Mouse (Mus musculus): Measurements from ENCODE around the gene Vps13a. TPM values are rescaled to one million over a fixed set of nuclear protein-coding genes. Genes with fewer than 3 reads are reported as not detected.
"Not testable (repeated sequence)": the region's sequence is repeated elsewhere in the genome, so short reads cannot be mapped to it uniquely, and the experiment has no call there.

Vps13a gene
- total RNA-seq (2021), result 10 to 100 TPM; 26.8 to 28.7 TPM
- long read RNA-seq, experiment 1, result 0 reads
- long read RNA-seq, experiment 2, partial matches to known transcripts, result 3 of 4 reads
- long read RNA-seq, experiment 2, other reads (novel, unspliced or antisense), result 1 of 4 reads

GRCm38 (mm10) chr19:16780790-16781384 lies at the start of gene Vps13a:
Gene Vps13a (minus strand): TSS chr19:16780933.
- peak; percentile 71 to 81 for DNase-seq (ENCODE audit: low spot score in 2 of 2)

DNA sequence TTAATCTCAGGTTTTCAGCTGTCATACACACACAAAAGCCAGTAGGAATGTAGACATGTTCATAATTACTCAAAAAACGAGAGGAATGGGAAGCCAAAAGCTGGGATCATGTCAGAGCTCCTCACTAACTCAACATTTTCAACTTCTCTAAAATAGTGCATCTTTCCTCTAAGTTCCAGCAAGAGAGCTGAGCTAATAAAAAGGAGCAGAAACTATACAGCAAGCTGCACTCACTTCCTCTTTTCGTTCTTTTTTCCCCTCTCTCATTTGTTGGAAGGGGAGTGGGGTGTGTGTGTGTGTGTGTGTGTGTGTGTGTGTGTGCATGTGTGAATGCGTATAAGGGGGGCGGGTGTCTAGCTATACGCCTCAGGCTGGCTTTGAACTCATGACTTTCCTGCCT lies 46.9 kb upstream of the Vps13a start:
- DNase-seq (ENCODE audit: low spot score in 2 of 2), result no peak

- DNase-seq (ENCODE audit: low spot score in 2 of 2), result no peak
Observed at GRCm38 (mm10) chr19:16825228-16825627, 44.5 kb upstream of the Vps13a start.

- DNase-seq (ENCODE audit: low spot score in 2 of 2), result no peak
Observed at GRCm38 (mm10) chr19:16814848-16815247, 34.1 kb upstream of the Vps13a start.

- DNase-seq (ENCODE audit: low spot score in 2 of 2), result no peak
Observed at GRCm38 (mm10) chr19:16813306-16813705, 32.6 kb upstream of the Vps13a start.

- no peak for DNase-seq (ENCODE audit: low spot score in 2 of 2)
Observed at GRCm38 (mm10) chr19:16812072-16812608, 31.4 kb upstream of the Vps13a start.

GRCm38 (mm10) chr19:16805102-16805501 lies 24.4 kb upstream of the Vps13a start:
- no peak for DNase-seq (ENCODE audit: low spot score in 2 of 2)

- no peak for DNase-seq (ENCODE audit: low spot score in 2 of 2)
Observed at GRCm38 (mm10) chr19:16804578-16804977, 23.8 kb upstream of the Vps13a start.

DNA sequence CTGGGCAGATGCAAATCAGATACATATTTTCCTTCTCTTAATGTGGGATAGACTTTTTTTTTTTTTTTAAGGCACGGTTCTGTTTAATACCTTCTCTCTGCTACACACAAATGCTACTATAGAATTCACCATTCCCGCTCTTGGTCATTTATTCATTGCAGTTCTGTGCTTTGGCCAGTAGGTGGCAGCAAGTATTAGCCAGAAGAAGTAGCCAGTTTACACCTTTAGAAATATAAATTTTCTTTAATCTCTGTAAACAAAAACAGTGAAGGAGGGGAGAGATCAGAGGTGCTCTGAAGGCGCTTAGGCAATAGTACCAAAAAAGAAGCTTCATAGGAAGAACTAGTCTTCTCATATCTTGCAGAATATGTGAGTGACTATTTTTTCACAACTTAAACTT lies 22.0 kb upstream of the Vps13a start:
- no peak for DNase-seq (ENCODE audit: low spot score in 2 of 2)

- DNase-seq (ENCODE audit: low spot score in 2 of 2), result no peak
Observed at GRCm38 (mm10) chr19:16802123-16802522, 21.4 kb upstream of the Vps13a start.

DNA sequence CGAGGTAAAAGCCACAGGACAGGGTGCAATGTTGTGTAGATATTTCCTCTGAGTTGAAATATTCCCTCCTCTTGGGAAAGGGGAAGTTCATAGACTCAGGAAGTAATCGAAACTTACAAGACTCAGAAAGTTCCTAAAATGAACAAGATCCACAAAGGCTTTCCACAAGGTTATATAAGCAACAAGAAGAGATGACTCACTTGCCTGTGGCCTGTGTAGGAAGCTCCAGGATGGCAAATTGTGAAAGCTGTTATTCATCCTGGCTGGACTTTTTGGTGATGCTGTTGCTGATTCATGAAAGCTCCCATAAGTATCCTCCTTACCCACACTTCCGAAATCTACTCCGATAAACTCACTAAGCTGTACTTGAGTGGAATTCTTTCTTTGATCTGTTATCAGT lies 17.2 kb upstream of the Vps13a start:
- no peak for DNase-seq (ENCODE audit: low spot score in 2 of 2)

GRCm38 (mm10) chr19:16794486-16794885 lies 13.8 kb upstream of the Vps13a start:
- DNase-seq (ENCODE audit: low spot score in 2 of 2), result not testable (repeated sequence)

DNA sequence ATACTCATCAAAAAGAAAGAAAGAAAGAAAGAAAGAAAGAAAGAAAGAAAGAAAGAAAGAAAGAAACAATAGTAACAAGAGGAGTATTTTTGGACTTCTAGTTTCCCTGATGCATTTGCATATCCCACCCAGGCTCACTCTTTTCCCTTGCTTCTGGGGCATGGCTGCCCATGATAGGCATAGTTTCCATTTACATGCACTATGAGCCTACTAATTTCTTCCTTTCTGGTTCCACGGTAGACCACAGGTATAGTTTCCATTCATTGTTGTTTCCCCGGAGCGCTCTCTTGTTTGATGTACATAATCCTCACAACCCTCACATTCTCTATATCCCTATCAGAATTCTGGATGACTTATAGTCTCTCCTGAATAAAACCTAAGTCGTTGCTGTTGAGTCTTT lies 9.2 kb upstream of the Vps13a start:
- no peak for DNase-seq (ENCODE audit: low spot score in 2 of 2)

DNA sequence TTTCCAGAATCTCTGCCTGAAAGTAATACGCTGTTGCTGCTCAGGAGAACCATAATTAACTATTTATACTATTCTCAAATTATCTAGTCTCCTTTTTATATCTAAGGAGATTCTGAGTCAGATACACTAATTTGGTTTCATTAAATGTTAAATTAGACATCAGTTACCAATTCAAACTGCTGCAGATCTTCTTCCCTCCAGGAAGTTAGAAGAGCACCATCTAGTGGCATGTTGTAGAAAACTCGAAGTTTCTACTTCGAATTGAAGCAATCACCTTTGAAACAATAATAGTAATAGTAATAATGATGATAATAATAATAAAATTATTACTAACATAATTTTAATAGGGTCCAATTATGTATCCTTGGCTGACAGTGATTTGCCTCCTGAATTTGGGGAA lies 4.1 kb upstream of the Vps13a start:
- DNase-seq (ENCODE audit: low spot score in 2 of 2), result no peak

DNA sequence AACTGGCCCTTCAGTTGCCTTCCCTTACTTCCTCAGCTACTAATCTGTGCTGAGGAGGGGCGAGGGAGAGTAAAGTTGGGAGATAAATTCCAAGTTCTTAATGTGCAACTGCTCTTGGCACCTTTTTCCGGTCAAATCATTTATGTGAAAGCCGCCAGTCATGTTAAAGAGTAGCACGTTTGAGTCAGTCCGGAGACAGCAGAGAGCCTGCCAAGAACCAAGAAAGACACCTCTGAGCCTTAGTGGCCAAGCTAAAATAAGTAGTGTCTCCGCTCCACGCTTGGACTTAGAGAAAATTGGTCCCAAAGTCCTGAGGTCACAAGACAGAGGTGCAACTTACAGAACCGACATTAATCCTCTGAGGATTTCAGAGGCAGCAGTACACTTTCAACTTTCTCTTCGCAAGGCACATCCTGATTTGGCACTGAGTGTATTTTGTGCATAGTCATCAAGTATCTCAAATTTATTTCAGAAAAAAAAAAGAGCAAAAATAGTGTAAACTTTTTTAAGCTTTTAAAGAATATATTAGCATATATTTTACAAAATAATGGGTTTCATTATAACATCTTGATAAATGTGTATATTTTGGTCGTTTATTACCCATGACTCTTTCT lies 780 bp upstream of the Vps13a start:
- DNase-seq (ENCODE audit: low spot score in 2 of 2), result no peak

DNA sequence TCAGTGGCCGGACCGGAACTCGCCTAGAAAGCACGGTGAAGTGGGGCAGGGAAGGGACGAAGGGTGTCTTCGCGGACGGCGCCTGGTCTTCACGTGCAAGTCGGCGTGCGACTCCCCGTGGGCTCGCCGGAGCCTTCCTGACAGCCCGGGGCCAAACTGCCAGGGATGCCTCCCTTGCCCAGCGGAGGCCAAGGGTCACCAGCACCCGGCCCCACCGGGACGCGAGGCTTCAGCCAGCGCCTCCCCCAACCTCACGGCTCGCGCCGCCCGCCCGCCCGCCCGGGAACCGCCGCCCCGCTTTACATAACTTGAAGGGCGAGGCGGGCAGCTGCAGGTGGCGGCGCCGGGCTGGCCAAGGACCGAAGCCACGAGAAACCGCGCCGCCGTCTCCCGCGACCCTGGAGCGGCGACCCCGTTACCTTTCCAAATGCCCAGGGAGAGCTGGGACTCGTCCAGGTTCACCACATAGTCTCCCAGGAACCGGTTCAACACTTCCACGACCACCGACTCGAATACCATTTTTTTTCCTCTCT lies 416 bp downstream of the Vps13a start:
- DNase-seq (ENCODE audit: low spot score in 2 of 2), result peak; percentile 9 to 17

- DNase-seq (ENCODE audit: low spot score in 2 of 2), result no peak
Observed at GRCm38 (mm10) chr19:16779786-16780185, 947 bp downstream of the Vps13a start.

GRCm38 (mm10) chr19:16779281-16779680 lies 1.5 kb downstream of the Vps13a start:
- no peak for DNase-seq (ENCODE audit: low spot score in 2 of 2)

DNA sequence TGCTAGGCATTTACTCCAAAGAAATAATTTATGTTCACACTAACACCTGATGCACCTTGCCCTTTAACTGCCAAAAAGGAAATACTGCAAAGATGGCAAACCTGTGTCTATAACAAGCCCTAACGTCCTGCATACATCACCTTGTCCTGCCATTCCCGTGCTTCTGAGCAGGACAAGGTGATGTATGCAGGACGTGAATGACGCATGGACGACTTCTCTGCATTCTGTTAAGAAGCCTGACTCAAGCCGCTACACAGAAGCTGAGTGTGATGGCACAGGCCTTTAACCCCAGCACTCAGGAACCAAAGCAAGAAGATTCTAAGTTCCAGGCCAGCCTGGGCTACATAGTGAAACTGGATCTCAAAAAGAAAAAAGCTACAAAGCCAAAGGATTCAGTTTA lies 2.2 kb downstream of the Vps13a start:
- DNase-seq (ENCODE audit: low spot score in 2 of 2), result no peak

- no peak for DNase-seq (ENCODE audit: low spot score in 2 of 2)
Observed at GRCm38 (mm10) chr19:16777901-16778300, 2.8 kb downstream of the Vps13a start.

DNA sequence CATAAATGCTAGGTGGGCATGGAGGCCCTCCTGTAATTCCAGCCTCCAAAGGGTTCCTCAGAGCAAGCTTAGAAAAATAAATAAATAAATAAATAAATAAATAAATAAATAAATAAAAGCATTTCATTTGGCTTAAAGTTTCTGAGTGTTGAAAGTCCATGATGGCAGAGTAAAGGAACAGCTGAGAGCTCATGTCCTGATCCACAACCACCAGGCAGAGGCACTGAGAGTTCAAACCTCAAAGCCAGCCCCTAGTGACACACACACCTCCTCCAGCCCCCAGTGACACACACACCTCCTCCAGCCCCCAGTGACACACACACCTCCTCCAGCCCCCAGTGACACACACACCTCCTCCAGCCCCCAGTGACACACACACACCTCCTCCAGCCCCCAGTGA lies 3.3 kb downstream of the Vps13a start:
- not testable (repeated sequence) for DNase-seq (ENCODE audit: low spot score in 2 of 2)

- DNase-seq (ENCODE audit: low spot score in 2 of 2), result no peak
Observed at GRCm38 (mm10) chr19:16773237-16774016, 7.3 kb downstream of the Vps13a start.

Data from adrenal gland, postnatal 4 days (tissue).